Mouse (Mus musculus): ENCODE data around the gene Acot8.

- TF ChIP-seq CTCF (IDR thresholded peaks at IDR 0.05; ENCODE audit: control insufficient read depth, insufficient read depth, low read length) (no peak; the same call in 1 of the 2 replicates), POLR2A (IDR thresholded peaks at IDR 0.05; ENCODE audit: borderline replicate concordance, control insufficient read depth, low read depth, low read length) (peak; percentile 94)
Measured at GRCm38 (mm10) chr2:164804533-164805331, at the start of gene Acot8, which contains the start of gene Zswim3.
